Mouse (Mus musculus): ENCODE measurements at regions not wholly inside any gene's neighbourhood (a gene's known extent, or its start where the extent isn't known, plus 50 kb on each side); places are given as distances from the start of the nearest gene placed in this dataset.
A peak's percentile ranks its signal among the peaks of the same experiment; 100 is the strongest.

- no peak for DNase-seq (ENCODE audit: low spot score in 2 of 2)
These were observed 104.6 kb downstream of the Ube2e3 start for GRCm38 (mm10) chr2:78972288-78973117.

DNA sequence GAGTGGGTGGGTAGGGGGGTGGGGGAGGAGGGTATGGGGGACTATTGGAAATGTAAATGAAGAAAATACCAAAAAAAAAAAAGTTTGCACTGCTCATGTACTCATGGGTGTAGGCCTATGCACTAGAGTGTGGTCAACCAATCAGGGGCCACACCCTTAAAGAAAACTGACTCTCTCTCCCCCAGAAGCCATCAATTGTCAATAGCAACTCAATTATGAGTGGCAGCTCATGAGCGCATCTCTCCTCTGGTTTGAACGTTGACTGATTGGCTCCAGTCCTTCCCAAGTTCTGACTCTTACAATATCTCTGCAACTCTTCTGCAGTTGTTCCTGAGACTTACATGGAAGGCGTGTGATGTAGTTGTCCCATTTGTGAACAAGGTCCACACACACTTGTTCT is 105.9 kb downstream of the Ube2e3 start:
- no peak for DNase-seq (ENCODE audit: low spot score in 2 of 2)

DNA sequence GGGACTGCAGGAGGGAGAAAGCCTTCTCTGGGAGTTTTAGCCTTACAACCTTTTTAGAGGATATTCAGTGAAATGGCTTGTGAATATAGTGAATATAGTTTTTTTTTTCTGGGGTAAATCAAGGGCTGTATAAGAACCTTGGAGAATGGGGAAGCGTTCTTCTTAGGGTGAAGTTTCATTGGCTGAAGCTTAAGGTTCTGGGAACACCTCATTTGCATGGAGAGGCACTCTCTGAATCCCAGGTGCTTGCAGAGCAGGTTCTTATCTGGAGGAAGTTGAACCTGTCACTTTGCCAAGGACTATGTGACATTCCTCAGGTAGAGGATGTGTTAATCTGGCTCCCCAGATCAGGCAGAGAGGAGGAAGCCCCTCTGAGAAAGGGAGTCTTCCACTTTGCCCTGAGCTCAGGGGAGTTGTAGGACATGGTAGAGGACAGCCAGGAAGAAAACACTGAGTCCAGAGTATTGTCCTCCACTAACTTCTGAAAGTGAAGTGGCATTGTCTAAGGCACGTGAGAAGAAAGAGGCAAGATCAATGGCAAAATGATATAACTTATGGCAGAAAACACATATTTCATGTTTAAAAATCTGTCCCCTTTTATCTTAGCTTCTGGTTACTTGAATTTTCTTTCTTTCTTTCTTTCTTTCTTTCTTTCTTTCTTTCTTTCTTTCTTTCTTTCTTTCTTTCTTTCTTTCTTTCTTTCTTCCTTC is 106.9 kb downstream of the Ube2e3 start:
- DNase-seq (ENCODE audit: low spot score in 2 of 2), result no peak

GRCm38 (mm10) chr2:78975393-78975774 is 107.5 kb downstream of the Ube2e3 start:
- no peak for DNase-seq (ENCODE audit: low spot score in 2 of 2)

- DNase-seq (ENCODE audit: low spot score in 2 of 2), result no peak
These were observed 108.2 kb downstream of the Ube2e3 start for GRCm38 (mm10) chr2:78976084-78976483.

- DNase-seq (ENCODE audit: low spot score in 2 of 2), result no peak
These were observed 109.9 kb downstream of the Ube2e3 start for GRCm38 (mm10) chr2:78977632-78978397.

DNA sequence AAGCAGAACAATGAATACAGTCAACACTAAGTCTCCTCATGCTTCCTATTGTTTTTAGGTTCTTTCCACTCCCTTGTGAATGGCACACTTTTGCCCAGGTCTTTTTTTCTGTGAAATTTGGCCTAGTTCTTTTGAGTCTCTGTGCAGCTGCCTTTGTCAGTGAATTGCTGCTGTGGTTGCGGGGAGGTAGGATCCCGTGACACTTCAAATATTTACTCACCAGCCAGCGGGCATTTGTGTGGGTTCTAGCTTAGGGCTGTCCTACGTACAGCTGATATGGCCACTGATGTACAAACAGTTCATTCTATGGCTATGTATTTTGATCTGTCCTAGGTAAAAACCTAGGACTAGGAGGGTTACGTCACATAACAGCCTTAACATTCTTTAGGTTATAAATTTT is 112.1 kb downstream of the Ube2e3 start:
- DNase-seq (ENCODE audit: low spot score in 2 of 2), result no peak

DNA sequence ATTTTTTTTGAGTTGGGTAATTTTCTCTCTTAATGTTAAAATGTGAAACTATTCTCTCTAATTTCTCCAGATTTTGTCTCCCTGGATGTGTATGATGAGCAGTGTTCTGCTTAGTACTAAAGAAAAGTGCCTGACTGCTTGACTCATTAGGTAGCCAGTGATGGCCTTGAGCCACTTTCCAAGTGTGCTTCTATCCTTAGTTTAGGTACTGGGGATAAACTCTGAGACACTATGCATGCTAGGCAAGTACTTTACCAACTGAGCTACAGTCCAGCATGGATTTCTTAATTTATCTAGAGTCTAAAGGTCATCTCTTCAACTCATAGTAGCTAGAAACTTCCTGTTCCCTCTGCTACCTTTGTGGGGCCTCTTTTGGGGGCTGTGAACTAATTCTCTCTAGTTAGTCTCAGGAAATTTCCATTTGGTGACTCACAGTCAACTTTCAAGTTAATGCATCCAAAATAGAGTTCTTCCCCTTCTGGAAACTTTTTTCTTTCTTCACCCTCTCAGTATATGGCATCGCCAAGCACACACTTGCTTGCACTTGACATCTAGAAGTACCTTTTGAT is 112.8 kb downstream of the Ube2e3 start:
- no peak for DNase-seq (ENCODE audit: low spot score in 2 of 2)

DNA sequence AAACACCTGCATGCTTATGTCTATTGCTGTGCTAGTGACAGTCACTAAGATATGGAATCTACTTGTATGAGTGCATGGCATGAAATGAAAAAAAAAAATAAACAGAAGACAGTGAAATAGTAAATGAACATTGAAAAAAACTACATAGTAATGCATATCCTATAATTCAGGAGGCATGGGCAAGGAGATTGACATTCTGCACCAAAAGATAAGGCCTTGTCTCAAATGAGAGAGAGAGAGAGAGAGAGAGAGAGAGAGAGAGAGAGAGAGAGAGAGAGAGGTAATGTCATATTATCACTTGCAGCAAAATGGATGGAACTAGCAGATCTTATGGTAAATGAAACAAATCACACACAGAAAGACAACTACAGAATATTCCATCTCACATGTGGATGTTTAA is 115.4 kb downstream of the Ube2e3 start:
- no peak for DNase-seq (ENCODE audit: low spot score in 2 of 2)

- no peak for DNase-seq (ENCODE audit: low spot score in 2 of 2)
These were observed 116.1 kb downstream of the Ube2e3 start for GRCm38 (mm10) chr2:78983944-78984498.

GRCm38 (mm10) chr2:78986984-78987383 is 119.1 kb downstream of the Ube2e3 start:
- DNase-seq (ENCODE audit: low spot score in 2 of 2), result no peak

GRCm38 (mm10) chr2:78987388-78987787 is 119.5 kb downstream of the Ube2e3 start:
- DNase-seq (ENCODE audit: low spot score in 2 of 2), result no peak

DNA sequence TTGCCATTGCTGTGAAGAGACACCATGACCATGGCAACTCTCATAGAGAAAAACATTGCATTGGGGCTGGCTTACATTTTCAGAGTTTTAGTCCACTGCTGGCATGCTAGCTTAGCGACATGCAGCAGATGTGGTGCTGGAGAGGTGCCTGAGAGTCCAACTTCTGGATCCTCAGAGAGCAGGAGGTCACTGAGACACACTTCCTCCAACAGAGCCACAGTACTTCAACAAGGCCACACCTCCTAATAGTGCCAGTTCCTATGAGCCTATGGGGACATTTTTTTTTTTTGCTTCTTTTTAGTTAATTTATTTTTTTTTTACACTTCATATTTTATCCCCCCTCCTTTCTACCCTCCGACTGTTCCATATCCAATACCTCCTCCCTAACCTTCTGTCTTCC is 120.3 kb downstream of the Ube2e3 start:
- DNase-seq (ENCODE audit: low spot score in 2 of 2), result no peak

- DNase-seq (ENCODE audit: low spot score in 2 of 2), result peak; percentile 9 to 23
These were observed 127.1 kb downstream of the Ube2e3 start for GRCm38 (mm10) chr2:78994800-78995555.

DNA sequence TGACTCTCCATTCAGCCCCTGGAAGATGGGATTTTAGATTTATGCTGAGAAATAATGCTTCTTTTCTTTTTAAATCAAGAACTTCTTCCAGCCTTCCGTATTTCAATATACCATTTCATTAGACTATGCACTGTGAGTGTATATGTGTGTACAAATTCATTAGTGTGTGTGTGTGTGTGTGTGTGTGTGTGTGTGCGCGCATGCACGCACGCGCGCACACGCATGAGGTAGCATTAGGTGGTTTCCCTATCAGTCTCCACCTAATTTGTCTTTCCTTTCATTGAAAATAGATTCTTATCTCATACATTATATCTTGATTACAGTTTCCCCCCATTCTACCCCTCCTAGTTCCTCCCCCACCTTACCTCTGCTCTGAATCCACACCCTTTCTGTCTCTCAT is 130.7 kb downstream of the Ube2e3 start:
- DNase-seq (ENCODE audit: low spot score in 2 of 2), result no peak

GRCm38 (mm10) chr2:78999410-78999809 is 131.5 kb downstream of the Ube2e3 start:
- DNase-seq (ENCODE audit: low spot score in 2 of 2), result no peak

DNA sequence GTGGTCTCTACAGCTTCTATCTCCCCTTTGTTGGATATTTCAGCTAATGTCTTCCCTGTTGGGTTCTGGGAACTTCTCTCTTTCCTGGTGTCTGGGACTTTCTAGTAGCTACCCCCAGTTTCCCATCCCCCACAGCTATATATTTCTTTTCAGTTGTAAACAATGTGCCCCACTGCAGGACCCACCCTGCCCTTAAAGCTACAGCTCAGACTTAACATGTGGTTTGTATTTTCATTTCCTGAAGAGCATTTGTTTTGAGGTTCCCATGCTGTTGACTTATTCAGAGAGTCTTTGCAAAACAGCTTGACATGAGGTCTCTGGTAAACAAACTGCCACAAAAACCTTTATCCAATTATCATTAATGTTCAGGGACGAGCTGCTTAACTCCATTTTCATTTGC is 136.9 kb downstream of the Ube2e3 start:
- peak in 1 of 2 experiments; percentile 23 for DNase-seq (ENCODE audit: low spot score in 2 of 2)

DNA sequence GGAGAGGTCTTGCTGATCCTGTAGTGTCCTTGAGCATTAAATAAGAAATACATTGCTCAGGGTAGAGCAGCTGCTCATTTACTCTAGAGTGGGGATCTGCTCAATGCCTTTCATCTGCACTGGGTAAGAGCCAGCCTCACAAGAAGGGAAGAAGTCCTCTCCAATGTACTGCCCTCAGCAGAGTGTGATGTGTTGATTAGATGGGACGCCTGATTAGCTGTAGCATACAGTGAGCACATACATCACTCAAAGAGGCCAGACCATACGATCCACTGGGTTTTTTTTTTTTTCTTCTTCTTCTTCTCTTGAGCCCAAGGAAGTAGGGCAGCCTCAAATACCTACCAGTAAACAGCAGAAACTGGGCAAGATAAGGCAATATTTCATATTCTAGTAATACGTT is 140.7 kb downstream of the Ube2e3 start:
- DNase-seq (ENCODE audit: low spot score in 2 of 2), result no peak

- no peak for DNase-seq (ENCODE audit: low spot score in 2 of 2)
These were observed 141.9 kb downstream of the Ube2e3 start for GRCm38 (mm10) chr2:79009791-79010190.

- DNase-seq (ENCODE audit: low spot score in 2 of 2), result no peak
These were observed 142.3 kb downstream of the Ube2e3 start for GRCm38 (mm10) chr2:79010273-79010672.

Measured in spleen, postnatal 36 days (tissue).